In genomic region chr14:55096573-55097087, GRCm38 (mm10) we compare ENCODE assay signal across 9 mouse cellular contexts. TPM values are rescaled to one million over a fixed set of nuclear protein-coding genes. Genes with fewer than 3 reads are reported as not detected.
A peak's percentile ranks its signal among the peaks of the same experiment; 100 is the strongest.
DNase-seq lines count a peak whose midpoint lies in the region; ATAC-seq and TF ChIP-seq lines count a peak whose summit lies in the region.
"Had no signal": no experiment of that assay in that cellular context is flagged by ENCODE, and none has a peak within 500 bp of the region (broad histone marks: within the 10 kb centered on the region; RNA-seq: fewer than 3 reads in every experiment).

No protein-coding gene starts in this region.

- no peak overlapping the region for H3K4me3 ChIP-seq in kidney, embryonic 14.5 days (ENCODE audit: low read length)
- peak overlapping the region; percentile 54; the same call in 1 of the 2 replicates for H3K4me3 ChIP-seq in G1E (ENCODE audit: low read depth, low read length)
- H3K4me3 ChIP-seq in hindbrain, embryonic 11.5 days (ENCODE audit: low read depth, low read length): no peak overlapping the region
- no peak overlapping the region for H3K4me3 ChIP-seq in midbrain, embryonic 15.5 days

- H3K9me3 ChIP-seq in kidney, embryonic 14.5 days (ENCODE audit: control insufficient read depth, low read length): no peaks in the 10 kb centered on the region
- no peaks in the 10 kb centered on the region for H3K9me3 ChIP-seq in G1E (replicated peaks)
- no peaks in the 10 kb centered on the region for H3K9me3 ChIP-seq in hindbrain, embryonic 11.5 days (ENCODE audit: control insufficient read depth, low read length)
- no peaks in the 10 kb centered on the region for H3K9me3 ChIP-seq in midbrain, embryonic 15.5 days

- no peak for TF ChIP-seq CTCF in G1E (IDR thresholded peaks at IDR 0.05; ENCODE audit: low read depth, low read length)

- no peak for ATAC-seq in kidney, embryonic 14.5 days (ENCODE audit: low FRiP score, low TSS enrichment)
- no peak for ATAC-seq in G1E (ENCODE audit: extremely low read depth, insufficient number of reproducible peaks, low FRiP score, poor library complexity, severe bottlenecking)
- ATAC-seq in hindbrain, embryonic 11.5 days (ENCODE audit: low FRiP score): no peak
- no peak for ATAC-seq in midbrain, embryonic 15.5 days (replicated peaks)
- no peak for ATAC-seq in frontal cortex, adult (ENCODE audit: low TSS enrichment)

- 0 out of 2 replicates have a peak overlapping the region, but pooled peaks have one; percentile 11 for H3K4me2 ChIP-seq in kidney, embryonic 14.5 days (replicated peaks; ENCODE audit: low read depth, low read length)
- H3K4me2 ChIP-seq in hindbrain, embryonic 11.5 days (replicated peaks; ENCODE audit: low read depth, low read length): 0 out of 2 replicates have a peak overlapping the region, but pooled peaks have one; percentile 1
- peak overlapping the region; percentile 16; the same call in 1 of the 2 replicates for H3K4me2 ChIP-seq in midbrain, embryonic 15.5 days

- H3K36me3 ChIP-seq in kidney, embryonic 14.5 days (ENCODE audit: control insufficient read depth, insufficient read depth, low read length): peaks cover 14% of the 10 kb centered on the region
- H3K36me3 ChIP-seq in G1E (replicated peaks): peaks cover 55% of the 10 kb centered on the region
- H3K36me3 ChIP-seq in hindbrain, embryonic 11.5 days (ENCODE audit: control insufficient read depth, insufficient read depth, low read length): no peaks in the 10 kb centered on the region
- H3K36me3 ChIP-seq in midbrain, embryonic 15.5 days (replicated peaks): 0 out of 2 replicates have a peak, but pooled peaks cover 3% of the 10 kb centered on the region

- peaks cover 16% of the 10 kb centered on the region; the same call in 1 of the 2 replicates for H3K4me1 ChIP-seq in kidney, embryonic 14.5 days (ENCODE audit: control insufficient read depth, insufficient read depth, low read length)
- H3K4me1 ChIP-seq in G1E (ENCODE audit: insufficient read depth, low read depth, low read length): peaks cover 52% of the 10 kb centered on the region
- H3K4me1 ChIP-seq in hindbrain, embryonic 11.5 days (replicated peaks; ENCODE audit: control insufficient read depth, insufficient read depth, low read length): peaks cover 9% of the 10 kb centered on the region; the same call in 1 of the 2 replicates
- peaks cover 34% of the 10 kb centered on the region for H3K4me1 ChIP-seq in midbrain, embryonic 15.5 days

- no peak for DNase-seq in kidney, adult 18-20 months
- DNase-seq in G1E (ENCODE audit: low spot score): no peak
- no peak for DNase-seq in hindbrain, embryonic 11.5 days (ENCODE audit: low spot score)
- no peak for DNase-seq in frontal cortex, postnatal 14 days (ENCODE audit: low spot score in 2 of 2)
- no peak for DNase-seq in right cerebral cortex, postnatal 36 days (ENCODE audit: low spot score in 2 of 2)
- DNase-seq: adrenal gland, adult 8-10 months had no signal

- H3K27ac ChIP-seq in kidney, embryonic 14.5 days (ENCODE audit: low read depth, low read length): no peak overlapping the region
- H3K27ac ChIP-seq in hindbrain, embryonic 11.5 days (ENCODE audit: low read depth, low read length): 0 out of 2 replicates have a peak overlapping the region, but pooled peaks have one; percentile 47
- no peak overlapping the region for H3K27ac ChIP-seq in midbrain, embryonic 15.5 days

- 58% methylated on average over 9 of the region's 9 CpGs for WGBS in kidney, embryonic 14.5 days
- 57% methylated on average over 9 of the region's 9 CpGs for WGBS in hindbrain, embryonic 11.5 days
- 49% methylated on average over 9 of the region's 9 CpGs for WGBS in midbrain, embryonic 15.5 days

- no peaks in the 10 kb centered on the region for H3K27me3 ChIP-seq in kidney, embryonic 14.5 days (ENCODE audit: control insufficient read depth, insufficient read depth, low read length)
- H3K27me3 ChIP-seq in G1E (ENCODE audit: insufficient read depth, low read length): no peaks in the 10 kb centered on the region
- H3K27me3 ChIP-seq in hindbrain, embryonic 11.5 days (ENCODE audit: control insufficient read depth, insufficient read depth, low read length): no peaks in the 10 kb centered on the region
- no peaks in the 10 kb centered on the region for H3K27me3 ChIP-seq in midbrain, embryonic 15.5 days (replicated peaks)

- no peak overlapping the region for H3K9ac ChIP-seq in kidney, embryonic 14.5 days (ENCODE audit: low read depth, low read length)
- no peak overlapping the region for H3K9ac ChIP-seq in hindbrain, embryonic 11.5 days (ENCODE audit: low read depth, low read length)
- H3K9ac ChIP-seq in midbrain, embryonic 15.5 days: peak overlapping the region; percentile 21; the same call in 1 of the 2 replicates

RNA-seq across cellular contexts. Expression of gene Thtpa, which starts 2.0 kb away (rescaled TPM):
- polyA plus RNA-seq in kidney, embryonic 14.5 days (2014; fragmentation: Nextera tagmentation; extraction: Ambion mirVana): 14.5 and 21.8 TPM in 2 replicates
- total RNA-seq in G1E (2014; fragmentation: Nextera tagmentation) (15.2 and 17.1 TPM in 2 replicates), G1E (2017) (16.3 and 17.2 TPM in 2 replicates)
- polyA plus RNA-seq in G1E (2012): 2.6 and 3.7 TPM in 2 replicates
- 18.2 and 20.9 TPM in 2 replicates for polyA plus RNA-seq in hindbrain, embryonic 11.5 days (2014; fragmentation: Nextera tagmentation; extraction: Ambion mirVana)
- 38.8 and 39.5 TPM in 2 replicates for polyA plus RNA-seq in midbrain, embryonic 15.5 days (2015; fragmentation: Nextera tagmentation; extraction: Ambion mirVana)

RNA-seq across cellular contexts. Expression of gene Zfhx2, which starts 4.5 kb away (rescaled TPM):
- 5.8 and 6.4 TPM in 2 replicates for polyA plus RNA-seq in kidney, embryonic 14.5 days (2014; fragmentation: Nextera tagmentation; extraction: Ambion mirVana)
- 7.9 and 8.6 TPM in 2 replicates for total RNA-seq in G1E (2014; fragmentation: Nextera tagmentation)
- 1.5 and 1.9 TPM in 2 replicates for total RNA-seq in G1E (2017)
- 2.8 and 2.9 TPM in 2 replicates for polyA plus RNA-seq in G1E (2012)
- polyA plus RNA-seq in hindbrain, embryonic 11.5 days (2014; fragmentation: Nextera tagmentation; extraction: Ambion mirVana): 16.1 and 20.8 TPM in 2 replicates
- 33.7 and 37.5 TPM in 2 replicates for polyA plus RNA-seq in midbrain, embryonic 15.5 days (2015; fragmentation: Nextera tagmentation; extraction: Ambion mirVana)

RNA-seq across cellular contexts. Expression of gene Ap1g2, which starts 9.8 kb away (rescaled TPM):
- polyA plus RNA-seq in kidney, embryonic 14.5 days (2014; fragmentation: Nextera tagmentation; extraction: Ambion mirVana): 11.4 and 17.8 TPM in 2 replicates
- total RNA-seq in G1E (2014; fragmentation: Nextera tagmentation): 45.8 and 47.8 TPM in 2 replicates
- 17.1 and 31.8 TPM in 2 replicates for total RNA-seq in G1E (2017)
- 16.0 and 21.8 TPM in 2 replicates for polyA plus RNA-seq in G1E (2012)
- 9.0 and 9.4 TPM in 2 replicates for polyA plus RNA-seq in hindbrain, embryonic 11.5 days (2014; fragmentation: Nextera tagmentation; extraction: Ambion mirVana)
- polyA plus RNA-seq in midbrain, embryonic 15.5 days (2015; fragmentation: Nextera tagmentation; extraction: Ambion mirVana): 7.5 and 9.2 TPM in 2 replicates

RNA-seq across cellular contexts. Expression of gene Jph4, which starts 20.1 kb away (rescaled TPM):
- polyA plus RNA-seq in kidney, embryonic 14.5 days (2014; fragmentation: Nextera tagmentation; extraction: Ambion mirVana): 0.43 and 0.55 TPM in 2 replicates
- total RNA-seq in G1E (2014; fragmentation: Nextera tagmentation) (not detected in 2 replicates), G1E (2017) (0.06 and 0.11 TPM in 2 replicates)
- polyA plus RNA-seq in G1E (2012): not detected in 2 replicates
- 2.8 and 3.3 TPM in 2 replicates for polyA plus RNA-seq in hindbrain, embryonic 11.5 days (2014; fragmentation: Nextera tagmentation; extraction: Ambion mirVana)
- 39.7 and 42.5 TPM in 2 replicates for polyA plus RNA-seq in midbrain, embryonic 15.5 days (2015; fragmentation: Nextera tagmentation; extraction: Ambion mirVana)
